Mouse (Mus musculus) ES-Bruce4 (cell line): Measurements from ENCODE around the gene Mast4.

Source experiments
- CTCF ChIP-seq: IDR thresholded peaks from one replicate; pipeline ENCODE4 v1.8.1; 2011; ENCODE audit warnings: low read depth, low read length
- POLR2A ChIP-seq: IDR thresholded peaks from one replicate; pipeline ENCODE4 v1.8.1; 2011; ENCODE audit warnings: low read length; ENCODE audit not compliant: insufficient read depth

GRCm38 (mm10) chr13:103082891-103083290 lies 251.4 kb downstream of the Mast4 start:
- no peak for TF ChIP-seq CTCF
- no peak for TF ChIP-seq POLR2A
